Comparison of ENCODE assay signal across 11 mouse cellular contexts in genomic region chr15:99342194-99342981, GRCm38 (mm10). TPM values are rescaled to one million over a fixed set of nuclear protein-coding genes. Genes with fewer than 3 reads are reported as not detected.
DNase-seq lines count a peak whose midpoint lies in the region; ATAC-seq and TF ChIP-seq lines count a peak whose summit lies in the region.
"Had no signal": no experiment of that assay in that cellular context is flagged by ENCODE, and none has a peak within 500 bp of the region (broad histone marks: within the 10 kb centered on the region; RNA-seq: fewer than 3 reads in every experiment).

No protein-coding gene starts in this region.

- H3K27ac ChIP-seq in hindbrain, embryonic 10.5 days, result peak overlapping the region; percentile 26; the same call in 1 of the 2 replicates
- H3K27ac ChIP-seq in hindbrain, embryonic 13.5 days, result no peak overlapping the region; the same call in 1 of the 2 replicates
- H3K27ac ChIP-seq in neural tube, embryonic 15.5 days (replicated peaks), result peak overlapping the region; percentile 69; the same call in 1 of the 2 replicates
- peak overlapping the region; percentile 57; the same call in 1 of the 2 replicates for H3K27ac ChIP-seq in hindbrain, postnatal 0 days
- H3K27ac ChIP-seq: liver, embryonic 14.5 days had no signal

- DNase-seq in hindbrain, embryonic 10.5 days (ENCODE audit: low spot score), result no peak
- DNase-seq in neural tube, embryonic 10.5 days (ENCODE audit: extremely low spot score, low spot score), result no peak
- DNase-seq in hindbrain, postnatal 0 days (ENCODE audit: low spot score), result no peak
- no peak for DNase-seq in frontal cortex, postnatal 10 days (ENCODE audit: low spot score in 2 of 2)
- no peak for DNase-seq in left cerebral cortex, adult 18-20 months (ENCODE audit: low spot score in 2 of 2)
- DNase-seq: adrenal gland, adult 8-10 months; cerebellum, adult 8-10 months had no signal

- no peaks in the 10 kb centered on the region for H3K9me3 ChIP-seq in hindbrain, embryonic 10.5 days
- H3K9me3 ChIP-seq in hindbrain, embryonic 13.5 days, result no peaks in the 10 kb centered on the region
- no peaks in the 10 kb centered on the region for H3K9me3 ChIP-seq in neural tube, embryonic 15.5 days (replicated peaks)
- no peaks in the 10 kb centered on the region for H3K9me3 ChIP-seq in hindbrain, postnatal 0 days (ENCODE audit: low read length)

- no peak overlapping the region for H3K9ac ChIP-seq in hindbrain, embryonic 13.5 days
- no peak overlapping the region for H3K9ac ChIP-seq in neural tube, embryonic 15.5 days (replicated peaks)
- no peak overlapping the region for H3K9ac ChIP-seq in hindbrain, postnatal 0 days (replicated peaks; ENCODE audit: low read length)
- H3K9ac ChIP-seq: liver, embryonic 14.5 days had no signal

- no peaks in the 10 kb centered on the region for H3K36me3 ChIP-seq in hindbrain, embryonic 10.5 days
- no peaks in the 10 kb centered on the region for H3K36me3 ChIP-seq in hindbrain, embryonic 13.5 days
- H3K36me3 ChIP-seq in neural tube, embryonic 15.5 days, result no peaks in the 10 kb centered on the region
- no peaks in the 10 kb centered on the region for H3K36me3 ChIP-seq in hindbrain, postnatal 0 days (ENCODE audit: insufficient read depth, low read length)

- H3K27me3 ChIP-seq in hindbrain, embryonic 10.5 days (ENCODE audit: insufficient read depth, poor library complexity, severe bottlenecking), result no peaks in the 10 kb centered on the region
- no peaks in the 10 kb centered on the region for H3K27me3 ChIP-seq in hindbrain, embryonic 13.5 days
- H3K27me3 ChIP-seq in neural tube, embryonic 15.5 days (replicated peaks), result no peaks in the 10 kb centered on the region
- no peaks in the 10 kb centered on the region for H3K27me3 ChIP-seq in hindbrain, postnatal 0 days (ENCODE audit: insufficient read depth, low read length)

- no peak for TF ChIP-seq CTCF in hindbrain, postnatal 0 days (IDR thresholded peaks at IDR 0.05; ENCODE audit: low read depth)

- H3K4me3 ChIP-seq in hindbrain, embryonic 10.5 days, result no peak overlapping the region
- no peak overlapping the region for H3K4me3 ChIP-seq in hindbrain, embryonic 13.5 days
- H3K4me3 ChIP-seq in neural tube, embryonic 15.5 days (replicated peaks), result no peak overlapping the region
- no peak overlapping the region for H3K4me3 ChIP-seq in hindbrain, postnatal 0 days (ENCODE audit: low read length)

- peaks cover 62% of the 10 kb centered on the region for H3K4me1 ChIP-seq in hindbrain, embryonic 10.5 days (replicated peaks)
- H3K4me1 ChIP-seq in hindbrain, embryonic 13.5 days (replicated peaks), result peaks cover 36% of the 10 kb centered on the region
- H3K4me1 ChIP-seq in neural tube, embryonic 15.5 days, result peaks cover 35% of the 10 kb centered on the region
- peaks cover 22% of the 10 kb centered on the region for H3K4me1 ChIP-seq in hindbrain, postnatal 0 days (ENCODE audit: insufficient read depth, low read length)

- no peak for ATAC-seq in hindbrain, embryonic 13.5 days (ENCODE audit: low FRiP score)
- ATAC-seq in neural tube, embryonic 15.5 days (ENCODE audit: low FRiP score), result no peak
- ATAC-seq in hindbrain, postnatal 0 days, result no peak

- H3K4me2 ChIP-seq in hindbrain, embryonic 13.5 days, result no peak overlapping the region
- H3K4me2 ChIP-seq in neural tube, embryonic 15.5 days, result no peak overlapping the region
- no peak overlapping the region for H3K4me2 ChIP-seq in hindbrain, postnatal 0 days (ENCODE audit: low read depth, low read length)

- WGBS in hindbrain, embryonic 10.5 days, result 66% methylated on average over 9 of the region's 9 CpGs
- 61% methylated on average over 9 of the region's 9 CpGs for WGBS in hindbrain, embryonic 13.5 days
- 64% methylated on average over 9 of the region's 9 CpGs for WGBS in neural tube, embryonic 15.5 days
- 59% methylated on average over 9 of the region's 9 CpGs for WGBS in hindbrain, postnatal 0 days

RNA-seq across cellular contexts. Expression of gene Fmnl3, which starts 27.9 kb away (rescaled TPM):
- polyA plus RNA-seq in hindbrain, embryonic 10.5 days (2016; fragmentation: Nextera tagmentation; extraction: Ambion mirVana), result 10.7 and 14.6 TPM in 2 replicates
- polyA plus RNA-seq in hindbrain, embryonic 13.5 days (2015; fragmentation: Nextera tagmentation; extraction: Ambion mirVana), result 8.2 and 8.8 TPM in 2 replicates
- 7.9 and 11.9 TPM in 2 replicates for polyA plus RNA-seq in neural tube, embryonic 15.5 days (2015; fragmentation: Nextera tagmentation; extraction: Ambion mirVana)
- 11.9 and 15.2 TPM in 2 replicates for total RNA-seq in hindbrain, postnatal 0 days (2014; rRNA removed)
- polyA plus RNA-seq in hindbrain, postnatal 0 days (2015; fragmentation: Nextera tagmentation; extraction: Ambion mirVana), result 8.0 and 8.2 TPM in 2 replicates
- total RNA-seq in left cerebral cortex, adult 18-20 months (2021), result 1 to 10 TPM; 8.5 to 9.6 TPM

RNA-seq across cellular contexts. Expression of gene Fam186b, which starts 46.7 kb away (rescaled TPM):
- polyA plus RNA-seq in hindbrain, embryonic 10.5 days (2016; fragmentation: Nextera tagmentation; extraction: Ambion mirVana), result 0.20 and 0.27 TPM in 2 replicates
- 0.47 and 0.69 TPM in 2 replicates for polyA plus RNA-seq in hindbrain, embryonic 13.5 days (2015; fragmentation: Nextera tagmentation; extraction: Ambion mirVana)
- 0.73 and 0.97 TPM in 2 replicates for polyA plus RNA-seq in neural tube, embryonic 15.5 days (2015; fragmentation: Nextera tagmentation; extraction: Ambion mirVana)
- total RNA-seq in hindbrain, postnatal 0 days (2014; rRNA removed), result 0.86 and 1.3 TPM in 2 replicates
- 1.3 and 1.4 TPM in 2 replicates for polyA plus RNA-seq in hindbrain, postnatal 0 days (2015; fragmentation: Nextera tagmentation; extraction: Ambion mirVana)
- 1 to 10 TPM; 1.5 to 1.8 TPM for total RNA-seq in left cerebral cortex, adult 18-20 months (2021)
- polyA plus RNA-seq: neural tube, embryonic 11.5 days had no signal

RNA-seq across cellular contexts. Expression of gene Prpf40b, which starts 47.5 kb away (rescaled TPM):
- 61.1 and 63.3 TPM in 2 replicates for polyA plus RNA-seq in hindbrain, embryonic 10.5 days (2016; fragmentation: Nextera tagmentation; extraction: Ambion mirVana)
- 116 and 124 TPM in 2 replicates for polyA plus RNA-seq in hindbrain, embryonic 13.5 days (2015; fragmentation: Nextera tagmentation; extraction: Ambion mirVana)
- 95.7 and 111 TPM in 2 replicates for polyA plus RNA-seq in neural tube, embryonic 15.5 days (2015; fragmentation: Nextera tagmentation; extraction: Ambion mirVana)
- 90.2 and 94.2 TPM in 2 replicates for total RNA-seq in hindbrain, postnatal 0 days (2014; rRNA removed)
- 101 and 110 TPM in 2 replicates for polyA plus RNA-seq in hindbrain, postnatal 0 days (2015; fragmentation: Nextera tagmentation; extraction: Ambion mirVana)
- total RNA-seq in left cerebral cortex, adult 18-20 months (2021), result 100 to 1,000 TPM in 1 of 2 experiments, 10 to 100 TPM in 1; 93.7 to 100 TPM

RNA-seq across cellular contexts. Expression of gene Tmbim6, which starts 50.3 kb away (rescaled TPM):
- 283 and 284 TPM in 2 replicates for polyA plus RNA-seq in hindbrain, embryonic 10.5 days (2016; fragmentation: Nextera tagmentation; extraction: Ambion mirVana)
- polyA plus RNA-seq in hindbrain, embryonic 13.5 days (2015; fragmentation: Nextera tagmentation; extraction: Ambion mirVana), result 255 and 257 TPM in 2 replicates
- 289 and 350 TPM in 2 replicates for polyA plus RNA-seq in neural tube, embryonic 15.5 days (2015; fragmentation: Nextera tagmentation; extraction: Ambion mirVana)
- 323 and 346 TPM in 2 replicates for total RNA-seq in hindbrain, postnatal 0 days (2014; rRNA removed)
- polyA plus RNA-seq in hindbrain, postnatal 0 days (2015; fragmentation: Nextera tagmentation; extraction: Ambion mirVana), result 355 and 374 TPM in 2 replicates
- total RNA-seq in left cerebral cortex, adult 18-20 months (2021), result 100 to 1,000 TPM; 331 to 338 TPM
